Mouse (Mus musculus): ENCODE measurements around the gene Ubl4a. TPM values are rescaled to one million over a fixed set of nuclear protein-coding genes. Genes with fewer than 3 reads are reported as not detected.
A peak's percentile ranks its signal among the peaks of the same experiment; 100 is the strongest.

The Ubl4a gene
- polyA plus RNA-seq, 1 experiment from 2014 or later: 38.3 TPM

DNA sequence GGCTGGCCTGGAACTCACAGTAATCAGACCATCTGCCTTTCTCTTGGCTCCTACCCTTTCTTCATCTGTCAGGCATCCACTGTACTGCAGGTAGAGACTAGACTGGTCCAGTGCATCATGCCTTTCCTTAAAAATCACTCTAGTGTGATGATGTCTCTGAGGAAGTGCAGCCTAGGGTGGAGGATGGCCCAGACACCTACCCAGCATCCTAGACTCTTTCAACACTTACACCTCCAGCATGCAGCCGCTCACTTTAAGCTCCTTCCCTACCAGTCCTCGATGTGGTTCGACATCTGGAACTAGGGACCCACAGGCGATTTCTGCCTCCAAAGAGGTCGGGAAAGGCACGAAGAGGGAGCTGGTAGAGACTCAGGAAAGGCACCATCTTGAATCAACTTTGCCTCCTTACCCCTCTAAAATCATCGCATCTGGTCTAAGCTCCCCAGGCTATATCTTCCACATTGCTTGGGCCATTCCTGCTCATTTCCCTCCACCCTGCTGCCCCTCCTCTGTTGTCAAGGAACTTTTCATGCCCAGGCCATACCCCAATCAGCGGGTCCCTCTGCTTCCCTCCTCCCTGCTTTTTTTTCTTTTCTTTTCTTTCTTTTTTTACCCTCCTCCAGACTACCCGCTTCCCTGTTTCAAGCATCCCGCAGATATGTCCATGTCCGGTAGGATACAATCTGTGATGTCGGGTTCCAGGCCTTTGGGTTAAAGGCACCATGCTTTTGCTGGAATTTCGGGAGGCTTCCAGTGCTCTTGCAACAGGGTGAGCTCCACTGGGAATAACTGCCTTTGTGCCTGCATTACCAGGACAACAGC is 20.2 kb downstream of the Ubl4a start:
- peak overlapping the region; percentile 57 for H3K9ac ChIP-seq (replicated peaks)
- H3K27ac ChIP-seq (ENCODE audit: low read depth): peak overlapping the region; percentile 66; the same call in 1 of the 2 replicates
- H3K4me2 ChIP-seq (ENCODE audit: low read depth, low read length): peak overlapping the region; percentile 77
- ATAC-seq: peak; percentile 10; the same call in 1 of the 2 replicates
- H3K4me1 ChIP-seq (ENCODE audit: insufficient read depth): peaks cover 2% of the 10 kb centered on the region; the same call in 1 of the 2 replicates
- H3K27me3 ChIP-seq (ENCODE audit: insufficient read depth, low read length): no peaks in the 10 kb centered on the region
- no peaks in the 10 kb centered on the region for H3K36me3 ChIP-seq (replicated peaks; ENCODE audit: insufficient read depth, low read length)
- peak overlapping the region; percentile 55 for H3K4me3 ChIP-seq (ENCODE audit: low read depth, low read length)
- 23% methylated on average over 13 of the region's 13 CpGs for WGBS (ENCODE audit: insufficient replicate concordance)
- no peaks in the 10 kb centered on the region for H3K9me3 ChIP-seq (ENCODE audit: low read length)
- no peak for TF ChIP-seq EP300 (IDR thresholded peaks at IDR 0.05; ENCODE audit: low read depth)
- DNase-seq: no peak

DNA sequence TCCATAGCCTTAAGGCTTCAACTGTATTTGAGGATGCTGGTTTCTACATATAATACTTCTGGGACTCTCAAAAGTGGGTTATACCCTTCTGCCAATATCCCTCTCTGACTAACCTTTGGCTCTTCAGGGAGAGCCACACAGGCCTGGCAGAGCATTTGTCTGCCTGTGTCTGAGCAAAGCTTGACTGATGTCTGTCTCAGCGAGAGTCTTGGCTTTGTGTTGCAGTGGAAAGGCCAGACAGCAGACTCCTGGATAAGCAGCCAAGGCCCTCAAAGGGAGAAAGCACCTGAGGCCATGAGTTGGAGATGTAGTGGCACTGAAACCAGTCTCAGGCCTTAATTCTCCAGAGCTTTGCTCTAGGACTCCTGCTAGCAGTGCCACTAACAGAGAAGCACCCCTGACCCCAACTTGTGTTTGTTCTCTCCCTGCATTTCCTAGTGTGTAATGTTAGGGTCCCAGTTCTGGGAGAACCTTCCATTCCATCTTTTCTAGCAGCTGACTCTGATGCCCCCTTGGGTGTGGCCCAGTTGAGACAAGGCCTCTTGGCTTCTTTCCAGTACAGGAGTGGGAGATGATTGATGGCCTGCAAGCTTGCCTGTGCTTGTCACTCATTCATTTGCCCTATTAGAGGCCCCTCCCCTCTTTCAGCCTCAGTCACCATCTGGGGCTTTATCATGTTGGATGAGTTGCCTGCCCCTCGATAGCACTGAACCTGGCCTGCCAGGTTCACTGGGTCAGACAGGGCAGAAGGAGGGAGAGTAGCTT is 42.7 kb downstream of the Ubl4a start:
- Histone ChIP-seq H3K4me2 (ENCODE audit: low read depth, low read length) (no peak overlapping the region), H3K9me3 (ENCODE audit: low read length) (no peaks in the 10 kb centered on the region), H3K9ac (replicated peaks) (no peak overlapping the region), H3K27ac (ENCODE audit: low read depth) (no peak overlapping the region), H3K4me1 (ENCODE audit: insufficient read depth) (peaks cover 2% of the 10 kb centered on the region; the same call in 1 of the 2 replicates), H3K36me3 (replicated peaks; ENCODE audit: insufficient read depth, low read length) (no peaks in the 10 kb centered on the region), H3K27me3 (ENCODE audit: insufficient read depth, low read length) (0 out of 2 replicates have a peak, but pooled peaks cover 2% of the 10 kb centered on the region), H3K4me3 (ENCODE audit: low read depth, low read length) (no peak overlapping the region)
- 64% methylated on average over 2 of the region's 2 CpGs for WGBS (ENCODE audit: insufficient replicate concordance)
- ATAC-seq (no peak), DNase-seq (no peak)
- TF ChIP-seq CTCF (IDR thresholded peaks at IDR 0.05; ENCODE audit: low read depth): no peak
- TF ChIP-seq EP300 (IDR thresholded peaks at IDR 0.05; ENCODE audit: low read depth): no peak

DNA sequence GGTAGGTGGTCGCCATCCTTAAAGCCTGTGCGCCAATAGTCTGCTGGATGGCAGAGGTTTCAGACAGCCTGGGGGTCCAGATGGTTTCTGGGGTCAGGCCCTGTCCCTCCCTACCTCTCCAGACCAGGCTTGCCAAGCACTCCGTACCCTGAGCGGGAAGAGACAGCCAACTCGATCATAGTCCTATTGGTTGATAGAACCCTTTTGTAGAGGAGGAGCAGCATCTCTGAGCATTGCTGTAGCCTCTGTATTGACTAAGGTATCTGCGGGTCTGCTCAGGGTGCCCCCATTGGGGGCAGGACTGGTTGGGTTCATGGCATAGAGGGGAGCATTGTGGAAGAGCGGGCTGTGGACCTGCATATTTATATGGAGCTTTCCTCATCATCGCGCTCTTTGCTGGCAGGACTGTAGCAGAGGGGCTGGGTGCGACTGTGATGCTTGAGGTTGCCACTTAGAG is 43.8 kb downstream of the Ubl4a start:
- Histone ChIP-seq H3K4me2 (ENCODE audit: low read depth, low read length) (peak overlapping the region; percentile 76), H3K4me1 (ENCODE audit: insufficient read depth) (peaks cover 2% of the 10 kb centered on the region; the same call in 1 of the 2 replicates), H3K9me3 (ENCODE audit: low read length) (no peaks in the 10 kb centered on the region), H3K36me3 (replicated peaks; ENCODE audit: insufficient read depth, low read length) (no peaks in the 10 kb centered on the region), H3K4me3 (ENCODE audit: low read depth, low read length) (peak overlapping the region; percentile 44), H3K9ac (replicated peaks) (peak overlapping the region; percentile 30; the same call in 1 of the 2 replicates), H3K27ac (ENCODE audit: low read depth) (no peak overlapping the region), H3K27me3 (ENCODE audit: insufficient read depth, low read length) (0 out of 2 replicates have a peak, but pooled peaks cover 2% of the 10 kb centered on the region)
- no peak for TF ChIP-seq EP300 (IDR thresholded peaks at IDR 0.05; ENCODE audit: low read depth)
- no peak for TF ChIP-seq CTCF (IDR thresholded peaks at IDR 0.05; ENCODE audit: low read depth)
- DNase-seq: no peak
- 30% methylated on average over 9 of the region's 10 CpGs for WGBS (ENCODE audit: insufficient replicate concordance)
- ATAC-seq: no peak

DNA sequence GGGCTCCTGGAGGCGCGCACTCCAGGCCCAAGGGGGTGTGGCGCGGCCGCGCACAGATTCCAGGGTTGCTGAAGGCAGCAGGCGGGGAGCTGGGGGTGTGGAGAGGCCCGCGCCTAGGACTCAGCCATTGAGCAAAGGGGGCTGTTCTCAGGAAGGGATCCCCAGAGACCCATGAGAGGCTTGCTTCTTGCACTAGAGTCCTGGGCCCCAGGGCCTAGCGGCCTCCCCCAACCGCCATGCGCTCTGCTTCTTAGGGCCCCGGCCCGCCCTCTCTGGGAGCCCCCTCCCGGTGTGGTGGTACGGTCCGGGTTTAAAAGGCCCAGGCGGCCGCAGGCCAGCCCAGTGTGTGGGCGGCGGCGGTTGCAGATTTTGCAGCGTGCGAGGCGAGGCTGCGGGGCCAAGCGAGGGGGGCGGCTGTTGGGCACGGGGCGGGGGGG is 44.3 kb downstream of the Ubl4a start, which contains the start of gene Plxna3:
Gene Plxna3 (plus strand): TSS at position 342 of the 437 bp plus-strand sequence.
- H3K9ac ChIP-seq (replicated peaks): peak within 1 kb of the TSS; percentile 58
- no peaks in the 10 kb centered on the region for H3K36me3 ChIP-seq (replicated peaks; ENCODE audit: insufficient read depth, low read length)
- DNase-seq (peak; percentile 68), ATAC-seq (peak; percentile 92)
- WGBS (ENCODE audit: insufficient replicate concordance): 20% methylated on average over 24 of the region's 30 CpGs
- H3K4me1 ChIP-seq (ENCODE audit: insufficient read depth): peaks cover 2% of the 10 kb centered on the region; the same call in 1 of the 2 replicates
- 0 out of 2 replicates have a peak, but pooled peaks cover 2% of the 10 kb centered on the region for H3K27me3 ChIP-seq (ENCODE audit: insufficient read depth, low read length)
- no peak within 1 kb of the TSS for H3K27ac ChIP-seq (ENCODE audit: low read depth)
- H3K9me3 ChIP-seq (ENCODE audit: low read length): no peaks in the 10 kb centered on the region
- H3K4me3 ChIP-seq (ENCODE audit: low read depth, low read length): peak within 1 kb of the TSS; percentile 44
- TF ChIP-seq CTCF (IDR thresholded peaks at IDR 0.05; ENCODE audit: low read depth) (no peak), EP300 (IDR thresholded peaks at IDR 0.05; ENCODE audit: low read depth) (no peak)
- H3K4me2 ChIP-seq (ENCODE audit: low read depth, low read length): peak within 1 kb of the TSS; percentile 76

Small RNA genes lying within 50 kb of the gene (microRNA-seq; reads per million reads assigned to microRNA genes)
- gene Mir7092: 3.2 reads per million

Other genes starting within 250 kb of the Ubl4a start
- not detected in 2 replicates for gene Opn1mw, start 245.8 kb downstream of the Ubl4a start, polyA plus RNA-seq (2015; fragmentation: Nextera tagmentation; extraction: Ambion mirVana)
- 4.7 and 5.4 TPM in 2 replicates for gene Mecp2, start 237.9 kb downstream of the Ubl4a start, polyA plus RNA-seq (2015; fragmentation: Nextera tagmentation; extraction: Ambion mirVana)
- gene Tex28, start 205.4 kb downstream of the Ubl4a start, polyA plus RNA-seq (2015; fragmentation: Nextera tagmentation; extraction: Ambion mirVana): not detected in 2 replicates
- not detected in 2 replicates for gene Tktl1, start 196.0 kb downstream of the Ubl4a start, polyA plus RNA-seq (2015; fragmentation: Nextera tagmentation; extraction: Ambion mirVana)
- 30.2 and 34.1 TPM in 2 replicates for gene Flna, start 123.4 kb downstream of the Ubl4a start, polyA plus RNA-seq (2015; fragmentation: Nextera tagmentation; extraction: Ambion mirVana)
- 6.8 and 7.4 TPM in 2 replicates for gene Emd, start 118.5 kb downstream of the Ubl4a start, polyA plus RNA-seq (2015; fragmentation: Nextera tagmentation; extraction: Ambion mirVana)
- gene Rpl10, start 102.4 kb downstream of the Ubl4a start, polyA plus RNA-seq (2015; fragmentation: Nextera tagmentation; extraction: Ambion mirVana): 438 and 471 TPM in 2 replicates
- 30.4 and 31.2 TPM in 2 replicates for gene Taz, start 91.3 kb downstream of the Ubl4a start, polyA plus RNA-seq (2015; fragmentation: Nextera tagmentation; extraction: Ambion mirVana)
- 10.0 and 10.8 TPM in 2 replicates for gene Dnase1l1, start 90.9 kb downstream of the Ubl4a start, polyA plus RNA-seq (2015; fragmentation: Nextera tagmentation; extraction: Ambion mirVana)
- 58.4 and 62.6 TPM in 2 replicates for gene Atp6ap1, start 76.1 kb downstream of the Ubl4a start, polyA plus RNA-seq (2015; fragmentation: Nextera tagmentation; extraction: Ambion mirVana)
- 27.6 and 35.8 TPM in 2 replicates for gene Gdi1, start 68.2 kb downstream of the Ubl4a start, polyA plus RNA-seq (2015; fragmentation: Nextera tagmentation; extraction: Ambion mirVana)
- 20.1 and 21.9 TPM in 2 replicates for gene Fam50a, start 60.2 kb downstream of the Ubl4a start, polyA plus RNA-seq (2015; fragmentation: Nextera tagmentation; extraction: Ambion mirVana)
- gene Plxna3, start 44.2 kb downstream of the Ubl4a start, polyA plus RNA-seq (2015; fragmentation: Nextera tagmentation; extraction: Ambion mirVana): 0.25 and 0.37 TPM in 2 replicates
- 46.6 and 48.3 TPM in 2 replicates for gene Lage3, start 19.6 kb downstream of the Ubl4a start, polyA plus RNA-seq (2015; fragmentation: Nextera tagmentation; extraction: Ambion mirVana)
- gene Slc10a3, start 131 bp upstream of the Ubl4a start, polyA plus RNA-seq (2015; fragmentation: Nextera tagmentation; extraction: Ambion mirVana): 7.7 and 7.8 TPM in 2 replicates
- 9.7 and 11.1 TPM in 2 replicates for gene Fam3a, start 20.1 kb upstream of the Ubl4a start, polyA plus RNA-seq (2015; fragmentation: Nextera tagmentation; extraction: Ambion mirVana)
- 11.7 and 12.9 TPM in 2 replicates for gene Ikbkg, start 20.1 kb upstream of the Ubl4a start, polyA plus RNA-seq (2015; fragmentation: Nextera tagmentation; extraction: Ambion mirVana)
- gene G6pdx, start 56.0 kb upstream of the Ubl4a start, polyA plus RNA-seq (2015; fragmentation: Nextera tagmentation; extraction: Ambion mirVana): 21.9 and 24.3 TPM in 2 replicates
- gene Gm6880, start 108.2 kb upstream of the Ubl4a start, polyA plus RNA-seq (2015; fragmentation: Nextera tagmentation; extraction: Ambion mirVana): not detected in 2 replicates
- not detected in 2 replicates for gene Olfr1326-ps1, start 201.7 kb upstream of the Ubl4a start, polyA plus RNA-seq (2015; fragmentation: Nextera tagmentation; extraction: Ambion mirVana)
- not detected in 2 replicates for gene Olfr1325, start 219.5 kb upstream of the Ubl4a start, polyA plus RNA-seq (2015; fragmentation: Nextera tagmentation; extraction: Ambion mirVana)